Mouse (Mus musculus): ENCODE measurements at regions not wholly inside any gene's neighbourhood (a gene's known extent, or its start where the extent isn't known, plus 50 kb on each side); places are given as distances from the start of the nearest gene placed in this dataset.

GRCm38 (mm10) chr2:78189620-78190019 lies 243.4 kb upstream of the Cwc22 start:
- H3K9me3 ChIP-seq (ENCODE audit: control insufficient read depth, low read length): no peaks in the 10 kb centered on the region
- ATAC-seq (ENCODE audit: low FRiP score, low TSS enrichment): no peak
- DNase-seq: peak; percentile 6
- H3K27ac ChIP-seq (replicated peaks; ENCODE audit: low read depth, low read length): no peak overlapping the region
- no peaks in the 10 kb centered on the region for H3K4me1 ChIP-seq (ENCODE audit: control insufficient read depth, insufficient read depth, low read length)
- H3K27me3 ChIP-seq (ENCODE audit: control insufficient read depth, insufficient read depth, low read length): no peaks in the 10 kb centered on the region
- no peak overlapping the region for H3K9ac ChIP-seq (replicated peaks; ENCODE audit: low read length)
- no peak overlapping the region for H3K4me3 ChIP-seq (replicated peaks; ENCODE audit: low read depth, low read length)
- no peaks in the 10 kb centered on the region for H3K36me3 ChIP-seq (ENCODE audit: control insufficient read depth, insufficient read depth, low read length)
- WGBS: 20% methylated on average over 1 of the region's 1 CpGs
- H3K4me2 ChIP-seq (ENCODE audit: low read length): no peak overlapping the region

- H3K27me3 ChIP-seq (ENCODE audit: control insufficient read depth, insufficient read depth, low read length): no peaks in the 10 kb centered on the region
- no peak for ATAC-seq (ENCODE audit: low FRiP score, low TSS enrichment)
- no peaks in the 10 kb centered on the region for H3K4me1 ChIP-seq (ENCODE audit: control insufficient read depth, insufficient read depth, low read length)
- H3K36me3 ChIP-seq (ENCODE audit: control insufficient read depth, insufficient read depth, low read length): no peaks in the 10 kb centered on the region
- DNase-seq: no peak
- H3K27ac ChIP-seq (replicated peaks; ENCODE audit: low read depth, low read length): no peak overlapping the region
- no peak overlapping the region for H3K4me3 ChIP-seq (replicated peaks; ENCODE audit: low read depth, low read length)
- H3K9ac ChIP-seq (replicated peaks; ENCODE audit: low read length): no peak overlapping the region
- H3K4me2 ChIP-seq (ENCODE audit: low read length): no peak overlapping the region
- no peaks in the 10 kb centered on the region for H3K9me3 ChIP-seq (ENCODE audit: control insufficient read depth, low read length)
- 71% methylated on average over 1 of the region's 1 CpGs for WGBS
Measured at GRCm38 (mm10) chr2:78184950-78185349, 238.8 kb upstream of the Cwc22 start.

- H3K4me3 ChIP-seq (replicated peaks; ENCODE audit: low read depth, low read length): no peak overlapping the region
- H3K9ac ChIP-seq (replicated peaks; ENCODE audit: low read length): no peak overlapping the region
- WGBS: 87% methylated on average over 4 of the region's 4 CpGs
- no peak for ATAC-seq (ENCODE audit: low FRiP score, low TSS enrichment)
- H3K4me2 ChIP-seq (ENCODE audit: low read length): no peak overlapping the region
- H3K27me3 ChIP-seq (ENCODE audit: control insufficient read depth, insufficient read depth, low read length): no peaks in the 10 kb centered on the region
- no peak overlapping the region for H3K27ac ChIP-seq (replicated peaks; ENCODE audit: low read depth, low read length)
- H3K36me3 ChIP-seq (ENCODE audit: control insufficient read depth, insufficient read depth, low read length): no peaks in the 10 kb centered on the region
- no peaks in the 10 kb centered on the region for H3K4me1 ChIP-seq (ENCODE audit: control insufficient read depth, insufficient read depth, low read length)
- no peak for DNase-seq
- H3K9me3 ChIP-seq (ENCODE audit: control insufficient read depth, low read length): no peaks in the 10 kb centered on the region
Measured at GRCm38 (mm10) chr2:78173784-78174183, 227.6 kb upstream of the Cwc22 start.

GRCm38 (mm10) chr2:78172819-78173218 lies 226.6 kb upstream of the Cwc22 start:
- Histone ChIP-seq H3K27ac (replicated peaks; ENCODE audit: low read depth, low read length) (no peak overlapping the region), H3K9me3 (ENCODE audit: control insufficient read depth, low read length) (no peaks in the 10 kb centered on the region), H3K4me3 (replicated peaks; ENCODE audit: low read depth, low read length) (no peak overlapping the region), H3K36me3 (ENCODE audit: control insufficient read depth, insufficient read depth, low read length) (no peaks in the 10 kb centered on the region), H3K9ac (replicated peaks; ENCODE audit: low read length) (no peak overlapping the region), H3K4me1 (ENCODE audit: control insufficient read depth, insufficient read depth, low read length) (no peaks in the 10 kb centered on the region), H3K4me2 (ENCODE audit: low read length) (no peak overlapping the region), H3K27me3 (ENCODE audit: control insufficient read depth, insufficient read depth, low read length) (no peaks in the 10 kb centered on the region)
- no peak for DNase-seq
- no peak for ATAC-seq (ENCODE audit: low FRiP score, low TSS enrichment)
- WGBS: 64% methylated on average over 4 of the region's 4 CpGs

- ATAC-seq (ENCODE audit: low FRiP score, low TSS enrichment) (no peak), DNase-seq (no peak)
- H3K36me3 ChIP-seq (ENCODE audit: control insufficient read depth, insufficient read depth, low read length): no peaks in the 10 kb centered on the region
- 67% methylated on average over 6 of the region's 6 CpGs for WGBS
- no peaks in the 10 kb centered on the region for H3K27me3 ChIP-seq (ENCODE audit: control insufficient read depth, insufficient read depth, low read length)
- H3K4me3 ChIP-seq (replicated peaks; ENCODE audit: low read depth, low read length): no peak overlapping the region
- H3K27ac ChIP-seq (replicated peaks; ENCODE audit: low read depth, low read length): no peak overlapping the region
- H3K9ac ChIP-seq (replicated peaks; ENCODE audit: low read length): no peak overlapping the region
- no peaks in the 10 kb centered on the region for H3K4me1 ChIP-seq (ENCODE audit: control insufficient read depth, insufficient read depth, low read length)
- H3K9me3 ChIP-seq (ENCODE audit: control insufficient read depth, low read length): no peaks in the 10 kb centered on the region
- H3K4me2 ChIP-seq (ENCODE audit: low read length): no peak overlapping the region
Measured at GRCm38 (mm10) chr2:78170162-78170747, 224.1 kb upstream of the Cwc22 start.

- no peaks in the 10 kb centered on the region for H3K27me3 ChIP-seq (ENCODE audit: control insufficient read depth, insufficient read depth, low read length)
- 88% methylated on average over 13 of the region's 13 CpGs for WGBS
- no peak overlapping the region for H3K9ac ChIP-seq (replicated peaks; ENCODE audit: low read length)
- no peaks in the 10 kb centered on the region for H3K4me1 ChIP-seq (ENCODE audit: control insufficient read depth, insufficient read depth, low read length)
- DNase-seq (no peak), ATAC-seq (ENCODE audit: low FRiP score, low TSS enrichment) (no peak)
- H3K4me2 ChIP-seq (ENCODE audit: low read length): no peak overlapping the region
- H3K36me3 ChIP-seq (ENCODE audit: control insufficient read depth, insufficient read depth, low read length): no peaks in the 10 kb centered on the region
- H3K9me3 ChIP-seq (ENCODE audit: control insufficient read depth, low read length): no peaks in the 10 kb centered on the region
- no peak overlapping the region for H3K4me3 ChIP-seq (replicated peaks; ENCODE audit: low read depth, low read length)
- no peak overlapping the region for H3K27ac ChIP-seq (replicated peaks; ENCODE audit: low read depth, low read length)
Measured at GRCm38 (mm10) chr2:78165429-78165828, 219.3 kb upstream of the Cwc22 start.

GRCm38 (mm10) chr2:78159877-78160485 lies 213.8 kb upstream of the Cwc22 start:
- Histone ChIP-seq H3K9ac (replicated peaks; ENCODE audit: low read length) (no peak overlapping the region), H3K27me3 (ENCODE audit: control insufficient read depth, insufficient read depth, low read length) (no peaks in the 10 kb centered on the region), H3K9me3 (ENCODE audit: control insufficient read depth, low read length) (no peaks in the 10 kb centered on the region), H3K4me1 (ENCODE audit: control insufficient read depth, insufficient read depth, low read length) (0 out of 2 replicates have a peak, but pooled peaks cover 7% of the 10 kb centered on the region), H3K27ac (replicated peaks; ENCODE audit: low read depth, low read length) (peak overlapping the region; percentile 41; the same call in 1 of the 2 replicates), H3K4me3 (replicated peaks; ENCODE audit: low read depth, low read length) (no peak overlapping the region), H3K4me2 (ENCODE audit: low read length) (no peak overlapping the region), H3K36me3 (ENCODE audit: control insufficient read depth, insufficient read depth, low read length) (no peaks in the 10 kb centered on the region)
- WGBS: 76% methylated on average over 3 of the region's 3 CpGs
- peak; percentile 76 for DNase-seq
- peak; percentile 88 for ATAC-seq (ENCODE audit: low FRiP score, low TSS enrichment)

GRCm38 (mm10) chr2:78110335-78110734 lies 164.2 kb upstream of the Cwc22 start:
- Histone ChIP-seq H3K4me3 (replicated peaks; ENCODE audit: low read depth, low read length) (no peak overlapping the region), H3K4me2 (ENCODE audit: low read length) (no peak overlapping the region), H3K9ac (replicated peaks; ENCODE audit: low read length) (no peak overlapping the region), H3K9me3 (ENCODE audit: control insufficient read depth, low read length) (no peaks in the 10 kb centered on the region), H3K27ac (replicated peaks; ENCODE audit: low read depth, low read length) (no peak overlapping the region), H3K36me3 (ENCODE audit: control insufficient read depth, insufficient read depth, low read length) (no peaks in the 10 kb centered on the region), H3K27me3 (ENCODE audit: control insufficient read depth, insufficient read depth, low read length) (no peaks in the 10 kb centered on the region), H3K4me1 (ENCODE audit: control insufficient read depth, insufficient read depth, low read length) (no peaks in the 10 kb centered on the region)
- 72% methylated on average over 3 of the region's 3 CpGs for WGBS
- DNase-seq: no peak
- ATAC-seq (ENCODE audit: low FRiP score, low TSS enrichment): no peak

GRCm38 (mm10) chr2:78095536-78095935 lies 149.4 kb upstream of the Cwc22 start:
- Histone ChIP-seq H3K27ac (replicated peaks; ENCODE audit: low read depth, low read length) (no peak overlapping the region), H3K4me1 (ENCODE audit: control insufficient read depth, insufficient read depth, low read length) (no peaks in the 10 kb centered on the region), H3K4me3 (replicated peaks; ENCODE audit: low read depth, low read length) (no peak overlapping the region), H3K9ac (replicated peaks; ENCODE audit: low read length) (no peak overlapping the region), H3K36me3 (ENCODE audit: control insufficient read depth, insufficient read depth, low read length) (no peaks in the 10 kb centered on the region), H3K4me2 (ENCODE audit: low read length) (no peak overlapping the region), H3K9me3 (ENCODE audit: control insufficient read depth, low read length) (no peaks in the 10 kb centered on the region), H3K27me3 (ENCODE audit: control insufficient read depth, insufficient read depth, low read length) (no peaks in the 10 kb centered on the region)
- ATAC-seq (ENCODE audit: low FRiP score, low TSS enrichment) (no peak), DNase-seq (no peak)
- 92% methylated on average over 2 of the region's 2 CpGs for WGBS
